Mouse (Mus musculus) kidney, adult 9 months (tissue): ENCODE measurements at regions not wholly inside any gene's neighbourhood (a gene's known extent, or its start where the extent isn't known, plus 50 kb on each side); places are given as distances from the start of the nearest gene placed in this dataset.

Source experiments
- DNase-seq: peaks from one replicate; pipeline ENCODE4 v3.0.0; 2022

DNA sequence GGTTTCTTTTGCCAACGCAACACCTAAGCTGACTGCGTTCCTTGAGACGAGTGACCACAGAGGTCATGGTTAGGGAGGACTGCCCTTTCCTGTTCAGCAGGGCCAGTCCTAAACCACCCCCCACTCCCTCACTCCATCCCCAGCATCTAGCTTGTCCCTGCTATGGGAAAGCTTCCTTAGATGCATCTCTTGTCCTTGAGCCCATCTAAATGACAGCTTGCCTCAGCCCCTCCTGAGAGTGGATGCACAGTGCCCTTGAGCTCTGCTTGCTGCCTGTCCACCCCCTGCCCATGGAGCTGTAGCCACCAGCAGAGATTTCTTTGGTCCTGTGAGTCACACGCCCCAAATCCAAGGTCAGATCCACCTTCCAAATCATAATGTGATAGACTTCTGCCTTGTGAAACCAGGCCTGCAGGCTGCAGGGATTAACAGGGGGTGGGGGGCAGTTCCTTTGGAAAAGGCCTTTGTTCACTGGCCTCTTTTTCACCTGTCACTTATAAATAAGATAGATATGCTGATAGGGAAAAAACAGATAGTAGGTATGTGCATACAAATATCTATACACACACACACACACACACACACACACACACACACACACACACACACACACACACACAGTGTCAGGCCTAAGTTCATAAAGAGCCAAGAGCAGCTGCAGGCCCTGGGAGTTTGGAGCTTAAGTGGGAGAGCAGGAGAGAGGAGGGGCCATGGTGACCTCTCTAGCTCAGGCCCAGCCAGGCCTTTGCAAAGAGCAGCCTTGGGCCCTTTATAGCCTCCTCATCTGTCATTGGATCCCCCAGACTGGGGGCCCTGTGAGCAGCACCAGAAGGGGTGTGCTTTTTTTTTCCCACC lies 56.4 kb upstream of the Adra2c start:
- no peak for DNase-seq

DNA sequence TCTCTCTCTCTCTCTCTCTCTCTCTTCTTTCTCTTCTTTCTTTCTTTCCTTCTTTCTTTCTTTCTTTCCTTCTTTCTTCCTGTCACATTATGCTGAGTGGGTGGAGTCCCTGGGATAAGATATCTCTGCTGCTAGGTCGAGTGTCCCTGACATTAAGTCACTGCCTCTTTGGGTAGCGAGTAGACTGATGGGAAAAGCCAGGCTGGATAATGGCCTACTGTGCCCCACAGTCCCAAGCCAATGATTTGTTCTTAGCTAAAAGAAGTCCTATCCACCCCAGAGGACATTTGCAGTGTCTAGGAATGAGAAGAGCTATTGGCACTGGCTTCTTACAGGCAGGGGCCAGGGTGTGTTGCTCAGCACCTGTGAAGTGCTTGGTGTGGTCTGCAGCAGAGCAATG lies 61.8 kb upstream of the Adra2c start:
- no peak for DNase-seq

DNA sequence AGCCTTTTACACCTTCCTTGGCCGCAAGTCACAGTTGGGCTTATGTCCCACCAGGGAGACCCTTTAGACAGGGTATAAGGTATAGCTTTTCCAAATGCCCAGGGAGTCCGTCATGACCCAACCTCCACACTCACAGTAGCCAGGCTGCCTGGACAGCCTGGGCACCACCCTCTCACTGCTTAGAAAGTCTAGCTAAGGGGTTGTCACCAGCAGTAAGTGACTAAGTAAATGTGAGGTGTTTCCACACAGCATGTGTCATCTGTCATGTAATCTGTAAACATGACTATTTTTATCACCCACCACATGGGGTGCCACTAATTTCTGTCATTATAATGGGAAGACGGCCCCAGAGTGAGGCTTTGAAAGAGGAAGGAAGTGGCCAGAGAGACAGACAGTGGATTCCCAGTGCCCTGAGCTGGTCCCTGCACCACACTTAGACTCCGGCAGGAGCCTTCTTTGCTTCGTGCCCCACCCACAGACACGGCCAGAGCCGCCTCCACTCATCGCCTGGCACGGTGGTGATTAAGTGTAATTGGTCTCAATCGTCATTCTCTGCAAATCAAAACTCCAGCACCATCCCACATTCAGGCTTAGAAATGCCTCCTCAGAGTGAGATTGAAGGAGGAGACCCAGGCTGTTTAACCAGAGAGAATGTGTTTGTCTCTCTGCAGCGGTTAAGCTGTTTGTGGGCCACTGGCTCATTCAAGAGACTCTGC lies 62.5 kb upstream of the Adra2c start:
- no peak for DNase-seq

DNA sequence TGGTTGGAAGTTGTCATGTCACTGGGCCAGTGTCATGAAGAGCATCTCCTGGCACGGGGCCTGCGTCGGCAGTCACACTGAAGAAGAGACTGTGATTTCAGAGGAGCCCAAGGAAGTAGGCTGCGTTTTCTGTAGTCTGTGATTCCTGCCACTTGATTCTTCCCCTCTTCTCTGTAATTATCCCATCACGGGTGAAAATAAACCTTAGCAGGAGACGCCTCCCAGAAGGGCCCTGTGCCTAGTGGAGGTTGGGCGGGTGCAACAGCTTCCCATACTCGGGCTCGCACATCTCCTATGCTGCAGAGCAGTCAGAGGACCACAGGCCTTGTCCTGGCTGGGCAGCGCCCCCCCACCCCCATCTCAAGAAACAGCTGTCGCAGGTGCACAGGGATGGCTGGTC lies 63.1 kb upstream of the Adra2c start:
- DNase-seq = no peak

DNA sequence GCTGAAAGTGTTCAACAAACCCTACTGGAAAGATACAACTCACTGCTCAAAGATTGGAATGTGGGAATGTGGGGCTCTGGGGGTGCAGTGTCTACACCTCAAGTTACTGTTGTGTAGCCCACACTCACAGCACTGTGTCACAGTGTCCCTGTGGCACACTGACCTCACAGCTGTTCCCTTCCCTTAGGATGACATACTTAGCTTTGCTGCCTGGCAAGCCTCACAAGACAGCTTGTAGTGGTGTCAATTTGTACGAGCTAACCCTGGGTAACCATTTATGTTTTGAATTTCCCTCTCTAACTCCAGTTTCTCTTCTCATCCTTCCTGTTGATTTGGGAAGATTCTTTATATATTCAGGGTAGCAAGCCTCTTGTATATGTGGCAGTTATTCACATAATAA lies 68.8 kb upstream of the Adra2c start:
- DNase-seq = no peak

DNA sequence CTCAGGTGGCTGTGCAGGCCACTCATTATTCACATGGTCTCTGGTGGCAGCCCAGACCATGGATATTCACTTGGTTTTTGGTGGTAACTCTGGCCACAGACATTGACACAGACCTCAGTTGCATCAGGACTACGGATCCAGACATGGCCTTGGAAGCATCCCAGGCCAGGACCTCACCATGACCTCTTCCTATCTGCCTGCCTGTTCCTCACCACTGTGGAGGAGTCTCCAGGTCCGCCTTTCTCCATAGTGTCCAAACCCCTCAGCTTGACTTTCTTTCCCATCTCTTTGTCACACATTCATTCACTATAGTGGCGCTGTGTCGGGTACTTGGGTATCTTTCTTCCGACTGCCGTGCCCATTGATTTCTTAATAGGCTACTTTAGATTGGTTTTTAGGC lies 74.1 kb upstream of the Adra2c start:
- DNase-seq = no peak

DNA sequence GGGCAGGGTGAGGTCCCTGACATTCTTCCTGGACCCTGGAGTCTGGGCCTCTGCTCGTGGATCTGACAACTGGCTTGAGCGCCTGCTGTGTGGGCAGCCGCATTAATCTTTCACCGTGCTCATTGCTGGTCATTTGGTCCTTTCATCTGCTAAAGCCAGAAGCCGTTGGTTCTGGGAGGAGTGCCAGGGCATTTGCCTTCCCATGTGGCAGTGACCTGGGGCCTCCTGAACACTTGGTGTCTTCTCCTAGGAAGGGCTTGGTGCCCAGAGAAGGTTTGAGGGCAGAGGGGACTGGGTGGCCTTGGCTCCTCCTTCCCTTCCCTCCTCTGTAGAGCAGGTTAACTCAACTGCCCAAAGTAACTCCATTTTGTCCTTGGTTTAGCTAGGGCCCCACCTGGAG lies 79.7 kb upstream of the Adra2c start:
- DNase-seq = no peak

DNA sequence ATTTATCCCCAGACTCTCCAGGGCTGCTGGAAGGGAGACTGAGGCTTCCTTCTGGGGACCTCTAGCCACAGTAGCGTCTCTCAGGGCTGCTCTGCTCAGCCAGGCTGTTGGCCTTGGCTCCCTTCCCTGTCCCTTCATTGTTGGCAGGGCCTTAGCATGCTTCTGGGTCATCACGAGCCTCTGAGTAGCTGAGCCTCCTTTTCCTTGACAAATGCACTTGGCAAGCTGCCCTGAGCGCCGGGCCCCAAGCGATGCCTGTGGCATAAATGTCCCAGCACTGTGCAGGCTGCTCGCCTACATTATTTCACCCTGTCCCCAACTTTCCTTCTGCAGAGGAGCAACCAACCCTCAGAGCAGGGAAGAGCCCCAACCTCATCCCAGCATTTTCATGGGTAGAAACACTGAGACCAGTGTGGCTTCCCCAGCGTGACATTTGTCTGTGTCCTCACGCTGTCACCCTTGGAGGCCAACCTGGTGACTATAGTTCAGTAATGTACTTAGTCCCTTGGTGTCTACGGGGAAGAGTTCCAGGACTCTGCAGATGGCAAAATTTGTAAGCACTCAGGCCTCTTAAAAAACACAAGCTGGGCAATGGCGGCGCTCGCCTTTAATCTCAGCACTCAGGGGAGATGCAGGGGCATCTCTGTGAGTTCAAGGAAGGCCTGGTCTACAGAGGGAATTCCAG lies 83.7 kb upstream of the Lrpap1 start:
- DNase-seq = peak; percentile 68

DNA sequence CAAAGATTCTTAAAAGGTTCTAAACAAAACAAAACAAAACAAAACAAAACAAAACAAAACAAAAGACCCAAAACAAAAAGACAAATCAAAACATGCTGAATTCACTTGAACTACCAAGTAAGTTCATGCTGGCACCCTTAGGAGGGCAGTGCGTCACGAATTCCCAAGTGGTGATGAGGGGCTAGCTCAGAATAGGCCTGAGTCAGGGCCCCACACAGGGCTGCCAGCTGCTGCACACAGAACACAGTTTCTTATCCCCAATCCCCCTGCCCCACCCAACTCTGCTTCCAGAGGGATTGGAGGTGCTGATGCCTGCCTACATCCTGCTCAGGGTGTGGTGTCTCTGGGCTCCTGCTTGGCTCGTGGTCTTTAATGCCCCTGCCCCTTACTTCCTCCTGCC lies 80.3 kb upstream of the Lrpap1 start:
- DNase-seq = no peak

DNA sequence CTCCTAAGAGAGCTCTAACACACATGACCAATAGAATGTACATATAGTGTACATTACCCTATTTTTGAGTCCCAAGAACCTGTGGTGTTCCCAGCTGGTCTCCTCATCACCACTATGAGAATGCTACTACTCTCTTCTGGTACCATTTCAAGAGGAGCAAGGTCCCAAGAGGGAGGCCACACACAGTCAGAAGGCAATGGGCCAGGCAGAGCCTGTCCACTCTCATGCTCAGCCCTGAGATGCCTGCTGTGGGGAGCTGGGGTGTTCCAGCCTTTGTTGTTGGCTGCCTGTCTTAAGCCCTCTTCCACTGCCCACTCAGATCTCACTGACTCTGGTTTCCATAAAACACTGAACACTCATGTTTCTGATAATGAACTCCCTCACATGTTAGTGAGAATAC lies 79.7 kb upstream of the Lrpap1 start:
- no peak for DNase-seq

DNA sequence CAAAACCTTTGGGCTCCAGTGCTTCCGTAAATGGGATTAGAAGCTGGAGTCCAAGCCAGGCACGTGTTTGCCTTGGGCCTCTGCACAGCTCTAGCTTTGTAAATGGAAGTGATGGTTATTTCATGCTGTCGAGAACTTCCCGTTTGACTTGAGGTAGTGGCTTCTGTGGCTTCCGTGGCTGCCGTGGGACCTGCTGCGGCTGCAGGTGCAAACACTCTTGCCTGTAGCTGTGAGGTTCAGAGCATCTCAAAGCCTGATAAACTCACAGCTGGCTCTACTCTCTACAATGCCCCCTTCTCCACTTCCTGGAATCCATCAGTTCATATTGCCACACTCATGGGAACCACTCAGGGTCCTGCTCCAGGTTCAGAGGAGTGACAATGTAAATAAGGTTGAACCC lies 77.9 kb upstream of the Lrpap1 start:
- DNase-seq = no peak

DNA sequence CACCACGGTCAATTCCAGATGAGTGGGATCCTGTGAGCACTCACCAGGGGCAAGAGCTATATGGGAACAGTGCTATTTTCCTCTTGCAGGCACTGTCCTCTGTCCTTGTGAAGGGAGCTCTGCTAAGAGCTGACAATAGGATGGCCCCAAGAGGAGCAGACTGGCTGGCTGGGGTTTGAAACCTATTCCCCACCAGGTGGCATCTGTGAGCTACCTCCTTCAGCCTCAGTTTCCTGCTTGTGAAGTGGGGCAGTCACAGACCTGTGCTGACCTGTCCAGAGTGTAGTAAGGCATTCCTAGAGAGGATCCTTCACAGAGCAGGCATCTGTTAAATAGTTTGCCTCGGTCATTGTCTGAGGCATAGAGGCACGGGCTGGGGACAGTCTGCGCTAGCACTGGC lies 71.8 kb upstream of the Lrpap1 start:
- peak; percentile 11 for DNase-seq

DNA sequence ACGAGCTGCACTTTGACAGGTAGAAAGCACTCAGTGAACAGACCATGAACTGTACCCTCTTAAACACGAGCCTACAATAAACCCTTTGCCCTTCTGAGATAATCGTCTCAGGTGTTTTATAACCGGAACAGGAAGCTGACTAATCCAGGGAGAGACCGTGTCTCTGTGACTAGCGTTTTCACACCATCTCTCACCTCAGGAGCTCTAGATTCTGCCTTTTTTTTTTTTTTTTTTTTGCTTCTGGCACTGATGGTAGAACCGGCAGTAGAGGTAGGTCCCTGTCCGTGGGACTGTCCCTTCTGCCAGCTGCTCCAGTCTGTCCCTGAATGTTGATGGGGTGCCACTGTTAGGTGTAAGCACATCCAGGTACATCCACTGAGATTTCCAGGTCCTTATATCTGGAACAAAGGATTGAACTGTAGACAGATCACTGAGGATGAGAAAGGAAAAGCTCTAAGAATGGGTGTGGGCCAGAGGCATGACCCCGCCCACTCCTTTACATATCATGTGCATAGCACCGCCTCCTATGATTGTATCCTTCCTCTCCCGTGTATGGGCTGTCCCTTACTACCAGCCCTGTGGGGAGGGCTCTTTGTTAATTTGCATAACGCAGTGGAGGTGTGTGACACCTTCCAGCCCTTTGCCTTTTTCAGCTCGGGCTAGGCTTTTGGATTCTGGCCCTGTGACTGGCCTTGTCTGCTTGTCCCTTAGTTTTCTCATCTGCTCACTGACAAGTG lies 70.7 kb upstream of the Lrpap1 start:
- no peak for DNase-seq

DNA sequence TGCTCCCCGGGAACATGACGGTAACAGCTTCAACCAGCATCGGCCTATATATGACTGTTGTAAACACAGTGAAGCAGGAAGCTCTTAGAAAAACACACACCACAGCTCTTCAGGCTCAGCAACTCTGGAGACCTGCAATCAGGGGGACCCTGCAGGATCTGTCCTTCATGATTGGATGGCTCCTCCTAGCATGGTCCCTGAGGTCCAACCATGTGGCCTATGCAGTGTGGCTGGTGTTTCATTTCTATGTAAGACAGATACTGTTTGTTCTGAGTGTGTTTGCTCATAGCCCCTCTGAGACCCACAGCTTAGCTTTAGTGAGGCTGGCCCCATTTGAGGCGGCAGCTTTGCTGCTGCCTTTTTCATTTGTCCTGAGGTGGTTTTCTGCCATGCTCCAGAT lies 68.8 kb upstream of the Lrpap1 start:
- no peak for DNase-seq

DNA sequence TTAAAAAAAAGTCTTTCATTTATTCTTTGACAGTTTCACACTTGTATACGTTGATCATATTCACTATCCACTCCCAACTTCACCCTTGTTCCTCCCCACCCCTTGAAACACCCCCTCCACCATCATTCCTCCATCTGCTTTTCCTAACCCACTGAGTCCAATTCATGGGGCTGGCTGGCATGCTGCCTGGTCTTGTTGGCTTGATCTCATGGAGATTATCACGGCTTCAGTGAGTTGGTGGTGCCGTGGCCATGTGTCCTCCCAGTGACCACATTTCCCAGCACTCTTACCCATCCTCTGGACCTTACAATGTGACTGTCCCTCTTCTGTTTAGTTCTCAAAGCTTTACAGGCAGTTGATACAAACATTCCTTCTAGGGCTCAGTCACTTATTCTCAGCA lies 65.8 kb upstream of the Lrpap1 start:
- DNase-seq = no peak

DNA sequence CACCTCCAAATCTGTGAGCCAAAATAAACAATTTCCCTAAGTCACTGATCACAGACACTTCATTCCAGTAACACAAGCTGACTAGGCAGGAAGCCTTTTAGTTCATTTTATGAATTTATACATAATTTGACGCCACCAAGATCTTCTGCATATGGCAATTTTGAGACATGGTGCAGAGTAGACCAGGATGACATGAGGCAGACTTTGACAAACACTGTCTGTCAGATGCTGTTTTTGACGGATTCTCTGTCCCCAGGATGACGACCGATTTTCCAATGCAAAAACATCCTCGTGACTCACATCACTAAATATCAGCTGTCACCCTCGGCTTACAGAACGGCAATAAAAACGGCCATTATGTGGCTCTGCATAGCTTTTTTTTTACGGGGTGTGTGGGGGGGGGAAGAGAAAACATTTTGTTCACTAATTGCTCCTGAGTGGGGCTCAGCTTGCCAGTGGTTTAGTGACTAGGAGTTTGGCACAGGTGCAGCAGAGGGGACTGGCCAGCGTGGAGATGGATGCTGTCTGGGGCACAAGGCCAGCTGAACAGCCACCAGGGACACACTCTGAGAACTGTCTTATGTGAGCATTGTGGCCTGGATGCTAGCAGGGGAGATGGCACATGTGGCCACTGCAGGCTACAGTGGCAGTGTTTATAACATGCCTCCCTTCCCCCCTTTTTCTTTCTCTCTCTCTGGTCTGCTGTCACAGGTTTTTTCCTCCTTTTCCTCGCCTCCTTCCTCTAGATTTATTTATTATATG lies 65.0 kb upstream of the Lrpap1 start:
- DNase-seq = no peak

DNA sequence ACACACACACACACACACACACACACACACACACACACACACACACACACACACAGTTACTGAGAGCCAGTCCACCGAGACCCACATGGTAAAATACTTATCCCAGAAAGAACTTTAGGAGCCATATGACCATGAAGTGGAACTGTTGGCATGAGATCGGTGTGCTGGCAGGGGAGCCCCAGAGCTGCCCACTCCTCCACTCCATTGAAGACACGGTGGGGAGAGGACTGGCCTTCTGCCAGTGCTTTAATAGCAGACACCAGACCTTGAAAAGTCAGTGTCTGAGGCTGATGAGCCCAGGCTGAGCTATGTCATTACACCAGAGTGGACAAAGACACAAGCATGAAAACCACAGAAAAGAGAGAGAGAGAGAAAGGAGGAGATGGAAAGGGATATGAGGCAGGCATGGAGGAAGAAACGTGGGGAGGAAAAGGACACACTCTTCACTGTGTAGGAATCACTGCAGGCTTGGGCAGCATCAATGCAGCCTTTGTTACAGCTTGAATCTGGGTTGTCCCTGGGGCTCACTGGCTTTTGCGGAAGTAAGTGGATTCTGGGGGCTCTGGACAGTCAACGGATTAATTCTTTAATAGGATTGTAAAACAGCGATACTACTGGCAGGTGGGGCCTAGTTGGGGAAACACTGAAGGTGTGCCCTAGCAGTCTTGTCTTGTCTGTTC lies 64.2 kb upstream of the Lrpap1 start:
- no peak for DNase-seq

DNA sequence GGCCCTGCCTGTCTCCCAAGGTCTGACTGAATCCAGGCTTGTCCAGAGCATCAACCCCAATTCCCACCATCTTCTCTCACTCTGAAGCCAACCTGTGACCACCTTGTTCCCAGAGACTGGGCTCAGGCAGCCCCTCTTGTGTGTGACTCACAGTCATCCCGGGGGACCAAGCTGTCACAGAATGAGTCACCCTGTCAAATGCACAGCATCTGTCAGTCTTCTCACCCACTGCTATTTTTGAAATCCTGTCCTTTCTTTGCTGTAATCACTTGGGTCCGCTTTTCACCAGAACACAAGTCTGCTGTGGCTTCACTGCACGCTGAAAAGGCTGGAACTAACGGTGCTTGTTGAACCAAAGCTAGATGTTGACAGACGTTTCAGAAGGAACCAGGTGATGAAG lies 63.3 kb upstream of the Lrpap1 start:
- no peak for DNase-seq

DNA sequence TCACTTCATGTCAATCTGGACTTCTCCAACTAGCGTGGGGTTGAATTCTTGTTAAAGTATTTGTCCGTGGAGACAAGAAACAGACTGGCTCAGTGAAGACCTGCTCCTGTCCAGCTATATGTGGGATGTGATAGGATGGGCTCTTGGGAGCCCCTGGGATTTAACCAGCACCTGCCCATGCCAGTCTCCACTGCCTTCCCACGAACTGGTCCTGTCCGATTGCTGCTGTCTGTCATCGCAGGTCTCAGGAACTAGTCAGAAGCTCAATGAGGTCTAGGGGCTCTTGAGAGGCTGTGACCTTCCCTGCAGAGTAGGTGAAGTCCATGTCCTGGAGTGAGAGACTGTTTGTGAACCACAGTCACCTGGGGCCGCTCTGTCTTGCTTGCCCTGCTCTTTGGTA lies 62.8 kb upstream of the Lrpap1 start:
- DNase-seq = no peak

DNA sequence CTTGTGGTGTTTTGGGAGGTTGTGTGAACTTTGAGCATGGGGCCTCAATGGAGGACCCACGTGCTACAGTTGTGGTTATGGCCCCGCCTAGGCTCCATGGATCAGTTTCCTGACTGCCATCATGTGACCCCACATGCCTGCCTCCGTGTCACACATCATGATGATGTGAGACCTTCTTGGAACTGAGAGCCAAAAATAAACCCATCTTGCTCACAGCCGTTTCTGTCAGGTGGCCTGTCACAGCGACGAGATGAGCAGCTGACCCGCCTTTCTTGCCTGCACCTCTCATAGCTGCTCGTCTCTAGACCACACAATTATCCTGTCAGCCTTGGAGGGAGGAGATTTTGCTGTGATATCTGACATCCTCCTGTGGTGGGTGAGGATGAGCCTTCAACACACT lies 60.4 kb upstream of the Lrpap1 start:
- no peak for DNase-seq

DNA sequence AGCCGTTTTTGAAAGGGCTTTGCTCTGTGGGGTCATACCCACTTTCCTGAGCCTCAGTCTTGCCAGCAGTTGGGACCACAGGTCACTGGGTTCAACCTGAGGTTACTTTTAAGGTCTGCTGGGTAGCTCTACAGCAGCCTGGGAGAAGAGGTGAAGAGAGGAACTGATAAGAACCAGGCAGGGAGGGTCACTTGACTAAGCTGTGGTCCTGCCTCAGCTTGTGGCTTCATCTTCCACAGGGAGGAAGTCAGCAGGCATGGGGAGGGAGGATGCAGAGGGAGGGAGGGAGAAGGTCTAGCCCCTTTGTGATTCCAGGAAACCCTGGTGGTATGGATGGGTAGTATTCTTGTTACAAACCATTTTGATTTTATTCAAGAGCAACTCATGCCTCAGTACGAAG lies 59.9 kb upstream of the Lrpap1 start:
- no peak for DNase-seq

DNA sequence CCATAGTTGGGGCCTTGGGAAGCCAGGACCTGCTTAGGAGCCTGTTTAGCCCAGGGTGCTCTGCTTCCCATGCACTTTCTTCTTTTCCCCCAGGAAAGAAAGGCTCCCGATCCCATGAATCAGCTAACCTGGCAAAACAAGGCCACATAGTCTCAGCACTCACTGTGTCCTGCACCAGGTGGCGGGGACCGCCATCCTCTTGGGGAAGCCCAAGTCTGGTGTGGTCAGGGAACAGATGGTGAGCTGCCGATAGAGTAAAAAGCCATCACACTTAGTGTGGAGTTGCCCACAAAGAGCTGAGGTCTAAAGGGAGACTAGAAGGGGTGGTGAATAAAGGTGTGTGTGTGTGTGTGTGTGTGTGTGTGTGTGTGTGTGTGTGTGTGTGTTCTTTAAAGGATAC lies 57.0 kb upstream of the Lrpap1 start:
- no peak for DNase-seq
